In genomic region chr5:37832766-37833165, GRCm38 (mm10) we compare ENCODE assay signal across 18 mouse cellular contexts. TPM values are rescaled to one million over a fixed set of nuclear protein-coding genes. Genes with fewer than 3 reads are reported as not detected.
"Had no signal": no experiment of that assay in that cellular context is flagged by ENCODE, and none has a peak within 500 bp of the region (broad histone marks: within the 10 kb centered on the region; RNA-seq: fewer than 3 reads in every experiment).

No protein-coding gene starts in this region.

- DNase-seq: retina, postnatal 1 day; right cerebral cortex, adult 18-20 months; right cerebral cortex, postnatal 14 days; right cerebral cortex, postnatal 25 days; right cerebral cortex, postnatal 4 days; spleen, adult 18-20 months; thymus, adult 18-20 months; thymus, adult 2 months; thymus, postnatal 14 days; thymus, postnatal 25 days; thymus, postnatal 36 days; thymus, postnatal 4 days had no signal

- H3K27ac ChIP-seq: neural tube, embryonic 12.5 days; neural tube, embryonic 13.5 days; neural tube, embryonic 15.5 days; stomach, embryonic 15.5 days; stomach, postnatal 0 days had no signal

- H3K36me3 ChIP-seq: neural tube, embryonic 12.5 days; neural tube, embryonic 13.5 days; neural tube, embryonic 15.5 days; stomach, embryonic 15.5 days had no signal

- H3K4me1 ChIP-seq: stomach, embryonic 15.5 days had no signal

- H3K9ac ChIP-seq: neural tube, embryonic 12.5 days; neural tube, embryonic 13.5 days; neural tube, embryonic 15.5 days; stomach, embryonic 15.5 days had no signal

- H3K4me2 ChIP-seq: neural tube, embryonic 12.5 days; neural tube, embryonic 13.5 days; neural tube, embryonic 15.5 days; stomach, embryonic 15.5 days had no signal

- H3K9me3 ChIP-seq: neural tube, embryonic 13.5 days; stomach, embryonic 15.5 days had no signal

- H3K4me3 ChIP-seq: neural tube, embryonic 12.5 days; neural tube, embryonic 13.5 days; neural tube, embryonic 15.5 days; stomach, embryonic 15.5 days had no signal

RNA-seq across cellular contexts. Expression of gene Msx1, which starts 8.4 kb away (rescaled TPM):
- polyA plus RNA-seq: testis, adult 2 months had no signal
